Mouse (Mus musculus) embryonic facial prominence, embryonic 15.5 days (tissue): ENCODE measurements at regions not wholly inside any gene's neighbourhood (a gene's known extent, or its start where the extent isn't known, plus 50 kb on each side); places are given as distances from the start of the nearest gene placed in this dataset.

Experiments used
- ATAC-seq: fragments of 200-750 bp; cut with Nextera tagmentation; 2 replicates; pipeline ENCODE4 v1.8.0; 2017; ENCODE audit warnings: low read depth, moderate TSS enrichment; ENCODE audit not compliant: insufficient number of reproducible peaks, low FRiP score, low TSS enrichment
- H3K27ac ChIP-seq: fragments of 300-500 bp; sonication (generic); replicated peaks from 2 replicates; pipeline ENCODE4 v1.5.1; 2015; ENCODE audit warnings: mild to moderate bottlenecking, inconsistent platforms
- H3K27me3 ChIP-seq: fragments of 300-500 bp; sonication (generic); 2 replicates; pipeline ENCODE4 v1.6.1; 2015; ENCODE audit warnings: inconsistent platforms
- H3K36me3 ChIP-seq: fragments of 300-500 bp; sonication (generic); 2 replicates; pipeline ENCODE4 v1.6.1; 2015; ENCODE audit warnings: mild to moderate bottlenecking, inconsistent platforms
- H3K4me1 ChIP-seq: fragments of 300-500 bp; sonication (generic); 2 replicates; pipeline ENCODE4 v1.6.1; 2015; ENCODE audit warnings: inconsistent platforms
- H3K4me2 ChIP-seq: fragments of 300-500 bp; sonication (generic); replicated peaks from 2 replicates; pipeline ENCODE4 v1.6.1; 2015; ENCODE audit warnings: mild to moderate bottlenecking, inconsistent platforms
- H3K4me3 ChIP-seq: fragments of 300-500 bp; sonication (generic); replicated peaks from 2 replicates; pipeline ENCODE4 v1.5.1; 2015; ENCODE audit warnings: mild to moderate bottlenecking, inconsistent platforms
- H3K9ac ChIP-seq: fragments of 300-500 bp; sonication (generic); 2 replicates; pipeline ENCODE4 v1.6.1; 2015; ENCODE audit warnings: inconsistent platforms
- H3K9me3 ChIP-seq: fragments of 300-500 bp; sonication (generic); replicated peaks from 2 replicates; pipeline ENCODE4 v1.6.1; 2016; ENCODE audit warnings: inconsistent platforms
- WGBS: fragments of 180-500 bp; shearing (Covaris S2); methylation state at CpG from one replicate; pipeline ENCODE4 v1.1.7; 2015; 5-methylcytosine and 5-hydroxymethylcytosine counted together

GRCm38 (mm10) chr5:118468739-118469138 is 91.7 kb upstream of the Med13l start:
- H3K4me1 ChIP-seq = peaks cover 44% of the 10 kb centered on the region
- no peak overlapping the region for H3K4me3 ChIP-seq
- H3K9me3 ChIP-seq = no peaks in the 10 kb centered on the region
- ATAC-seq = no peak
- H3K27me3 ChIP-seq = no peaks in the 10 kb centered on the region
- H3K4me2 ChIP-seq = no peak overlapping the region
- H3K9ac ChIP-seq = no peak overlapping the region
- no peak overlapping the region for H3K27ac ChIP-seq
- no peaks in the 10 kb centered on the region for H3K36me3 ChIP-seq
- 37% methylated on average over 4 of the region's 4 CpGs for WGBS

GRCm38 (mm10) chr5:118471569-118471968 is 88.9 kb upstream of the Med13l start:
- H3K27me3 ChIP-seq = no peaks in the 10 kb centered on the region
- H3K27ac ChIP-seq = no peak overlapping the region
- WGBS = 42% methylated on average over 5 of the region's 5 CpGs
- H3K9me3 ChIP-seq = no peaks in the 10 kb centered on the region
- no peaks in the 10 kb centered on the region for H3K36me3 ChIP-seq
- H3K4me2 ChIP-seq = no peak overlapping the region
- H3K4me3 ChIP-seq = no peak overlapping the region
- no peak overlapping the region for H3K9ac ChIP-seq
- no peak for ATAC-seq
- H3K4me1 ChIP-seq = peaks cover 28% of the 10 kb centered on the region

- 78% methylated on average over 10 of the region's 10 CpGs for WGBS
- Histone ChIP-seq H3K27me3 (no peaks in the 10 kb centered on the region), H3K9ac (no peak overlapping the region), H3K4me1 (peaks cover 35% of the 10 kb centered on the region), H3K36me3 (no peaks in the 10 kb centered on the region), H3K9me3 (no peaks in the 10 kb centered on the region), H3K27ac (no peak overlapping the region), H3K4me2 (no peak overlapping the region), H3K4me3 (no peak overlapping the region)
- no peak for ATAC-seq
Measured at GRCm38 (mm10) chr5:118472291-118472690, 88.2 kb upstream of the Med13l start.

GRCm38 (mm10) chr5:118473128-118473730 is 87.2 kb upstream of the Med13l start:
- Histone ChIP-seq H3K4me1 (peaks cover 41% of the 10 kb centered on the region), H3K4me2 (no peak overlapping the region), H3K4me3 (no peak overlapping the region), H3K36me3 (no peaks in the 10 kb centered on the region), H3K27ac (0 out of 2 replicates have a peak overlapping the region, but pooled peaks have one; percentile 5), H3K27me3 (no peaks in the 10 kb centered on the region), H3K9ac (no peak overlapping the region), H3K9me3 (no peaks in the 10 kb centered on the region)
- WGBS = 19% methylated on average over 5 of the region's 5 CpGs
- ATAC-seq = no peak

- 71% methylated on average over 5 of the region's 5 CpGs for WGBS
- ATAC-seq = no peak
Measured at GRCm38 (mm10) chr5:118476597-118476996, 83.9 kb upstream of the Med13l start.

GRCm38 (mm10) chr5:118477131-118478119 is 83.1 kb upstream of the Med13l start:
- H3K27ac ChIP-seq = peak overlapping the region; percentile 51; the same call in 1 of the 2 replicates

More at GRCm38 (mm10) chr5:118476597-118476996, 83.9 kb upstream of the Med13l start:
- Histone ChIP-seq H3K4me2 (no peak overlapping the region), H3K4me1 (peaks cover 39% of the 10 kb centered on the region), H3K27ac (no peak overlapping the region), H3K36me3 (no peaks in the 10 kb centered on the region), H3K9me3 (no peaks in the 10 kb centered on the region), H3K27me3 (no peaks in the 10 kb centered on the region), H3K4me3 (no peak overlapping the region), H3K9ac (no peak overlapping the region)

GRCm38 (mm10) chr5:118478120-118478768 is 82.2 kb upstream of the Med13l start:
- 6% methylated on average over 15 of the region's 15 CpGs for WGBS
- H3K27me3 ChIP-seq = no peaks in the 10 kb centered on the region
- peak overlapping the region; percentile 31 for H3K4me3 ChIP-seq
- no peaks in the 10 kb centered on the region for H3K36me3 ChIP-seq
- H3K4me1 ChIP-seq = peaks cover 34% of the 10 kb centered on the region
- H3K27ac ChIP-seq = peak overlapping the region; percentile 44; the same call in 1 of the 2 replicates
- H3K4me2 ChIP-seq = peak overlapping the region; percentile 59
- H3K9ac ChIP-seq = 0 out of 2 replicates have a peak overlapping the region, but pooled peaks have one; percentile 23
- peak; percentile 81 for ATAC-seq
- no peaks in the 10 kb centered on the region for H3K9me3 ChIP-seq

More at GRCm38 (mm10) chr5:118477131-118478119, 83.1 kb upstream of the Med13l start:
- H3K36me3 ChIP-seq = no peaks in the 10 kb centered on the region
- no peak for ATAC-seq
- peak overlapping the region; percentile 59 for H3K4me2 ChIP-seq
- no peaks in the 10 kb centered on the region for H3K27me3 ChIP-seq
- H3K9ac ChIP-seq = no peak overlapping the region
- 47% methylated on average over 19 of the region's 19 CpGs for WGBS
- H3K4me3 ChIP-seq = peak overlapping the region; percentile 31
- H3K9me3 ChIP-seq = no peaks in the 10 kb centered on the region
- H3K4me1 ChIP-seq = peaks cover 39% of the 10 kb centered on the region

- Histone ChIP-seq H3K9me3 (no peaks in the 10 kb centered on the region), H3K27ac (no peak overlapping the region), H3K27me3 (no peaks in the 10 kb centered on the region), H3K4me1 (peaks cover 34% of the 10 kb centered on the region), H3K36me3 (no peaks in the 10 kb centered on the region), H3K4me2 (no peak overlapping the region), H3K4me3 (no peak overlapping the region), H3K9ac (no peak overlapping the region)
- 72% methylated on average over 5 of the region's 5 CpGs for WGBS
- ATAC-seq = no peak
Measured at GRCm38 (mm10) chr5:118480000-118480399, 80.5 kb upstream of the Med13l start.

- Histone ChIP-seq H3K4me1 (peaks cover 30% of the 10 kb centered on the region), H3K27me3 (no peaks in the 10 kb centered on the region), H3K36me3 (no peaks in the 10 kb centered on the region), H3K9me3 (no peaks in the 10 kb centered on the region), H3K27ac (no peak overlapping the region), H3K4me2 (no peak overlapping the region), H3K4me3 (no peak overlapping the region), H3K9ac (no peak overlapping the region)
- 72% methylated on average over 10 of the region's 10 CpGs for whole genome bisulfite sequencing
- no peak for ATAC-seq
Measured at GRCm38 (mm10) chr5:118480965-118481793, 79.3 kb upstream of the Med13l start.

- no peaks in the 10 kb centered on the region for H3K9me3 ChIP-seq
Measured at GRCm38 (mm10) chr5:118481794-118482049, 78.8 kb upstream of the Med13l start.

More at GRCm38 (mm10) chr5:118481794-118482049, 78.8 kb upstream of the Med13l start:
- Histone ChIP-seq H3K4me3 (no peak overlapping the region), H3K36me3 (no peaks in the 10 kb centered on the region), H3K4me2 (no peak overlapping the region), H3K9ac (no peak overlapping the region), H3K27ac (no peak overlapping the region), H3K4me1 (peaks cover 25% of the 10 kb centered on the region), H3K27me3 (no peaks in the 10 kb centered on the region)
- ATAC-seq = no peak
